ENCODE assay signal across 8 mouse cellular contexts in genomic region chr2:126676122-126676515, GRCm38 (mm10). TPM values are rescaled to one million over a fixed set of nuclear protein-coding genes. Genes with fewer than 3 reads are reported as not detected.
A peak's percentile ranks its signal among the peaks of the same experiment; 100 is the strongest.
DNase-seq lines count a peak whose midpoint lies in the region; ATAC-seq and TF ChIP-seq lines count a peak whose summit lies in the region.

Gene Gabpb1 (minus strand): TSS chr2:126676337.

- ATAC-seq in kidney, embryonic 16.5 days (ENCODE audit: low FRiP score, low TSS enrichment), result no peak
- no peak for ATAC-seq in hindbrain, embryonic 13.5 days (ENCODE audit: low FRiP score)
- no peak for ATAC-seq in liver, embryonic 15.5 days (ENCODE audit: insufficient read depth)

- H3K27ac ChIP-seq in kidney, embryonic 16.5 days (ENCODE audit: low read length), result peak within 1 kb of the TSS; percentile 100
- peak within 1 kb of the TSS; percentile 84 for H3K27ac ChIP-seq in embryonic fibroblast, embryonic 13.5 days (ENCODE audit: insufficient read depth, low read length)
- peak within 1 kb of the TSS; percentile 100 for H3K27ac ChIP-seq in hindbrain, embryonic 13.5 days
- peak within 1 kb of the TSS; percentile 96 for H3K27ac ChIP-seq in liver, embryonic 15.5 days (replicated peaks)

- WGBS in kidney, embryonic 16.5 days, result 25% methylated on average over 12 of the region's 12 CpGs
- 24% methylated on average over 12 of the region's 12 CpGs for WGBS in hindbrain, embryonic 13.5 days
- WGBS in liver, embryonic 15.5 days (ENCODE audit: insufficient replicate concordance), result 16% methylated on average over 12 of the region's 12 CpGs

- no peak for DNase-seq in kidney, postnatal 14 days
- DNase-seq in T-cell, adult 2 months (ENCODE audit: low spot score), result peak; percentile 82
- DNase-seq in frontal cortex, postnatal 36 days (ENCODE audit: low spot score in 2 of 2), result no peak
- no peak for DNase-seq in urinary bladder, postnatal 4 days (ENCODE audit: low spot score in 2 of 2)

- peak within 1 kb of the TSS; percentile 95 for H3K4me3 ChIP-seq in kidney, embryonic 16.5 days (ENCODE audit: low read length)
- H3K4me3 ChIP-seq in embryonic fibroblast, embryonic 13.5 days (ENCODE audit: insufficient read depth, low read length), result peak within 1 kb of the TSS; percentile 84
- peak within 1 kb of the TSS; percentile 96 for H3K4me3 ChIP-seq in hindbrain, embryonic 13.5 days
- peak within 1 kb of the TSS; percentile 91 for H3K4me3 ChIP-seq in liver, embryonic 15.5 days (replicated peaks)

- TF ChIP-seq POLR2A in embryonic fibroblast, embryonic 13.5 days (IDR thresholded peaks at IDR 0.05; ENCODE audit: low read depth, low read length), result no peak

- H3K4me1 ChIP-seq in kidney, embryonic 16.5 days (ENCODE audit: insufficient read depth, low read length), result peaks cover 27% of the 10 kb centered on the region
- H3K4me1 ChIP-seq in embryonic fibroblast, embryonic 13.5 days (ENCODE audit: control insufficient read depth, insufficient read depth, low read length), result peaks cover 6% of the 10 kb centered on the region
- peaks cover 43% of the 10 kb centered on the region for H3K4me1 ChIP-seq in hindbrain, embryonic 13.5 days (replicated peaks)
- peaks cover 41% of the 10 kb centered on the region for H3K4me1 ChIP-seq in liver, embryonic 15.5 days (replicated peaks)

- H3K9me3 ChIP-seq in kidney, embryonic 16.5 days (ENCODE audit: low read length), result peaks cover 3% of the 10 kb centered on the region; the same call in 1 of the 2 replicates
- no peaks in the 10 kb centered on the region for H3K9me3 ChIP-seq in hindbrain, embryonic 13.5 days
- no peaks in the 10 kb centered on the region for H3K9me3 ChIP-seq in liver, embryonic 15.5 days (replicated peaks)

- H3K36me3 ChIP-seq in kidney, embryonic 16.5 days (ENCODE audit: insufficient read depth, low read length), result peaks cover 7% of the 10 kb centered on the region; the same call in 1 of the 2 replicates
- peaks cover 9% of the 10 kb centered on the region for H3K36me3 ChIP-seq in hindbrain, embryonic 13.5 days
- 0 out of 2 replicates have a peak, but pooled peaks cover 7% of the 10 kb centered on the region for H3K36me3 ChIP-seq in liver, embryonic 15.5 days (replicated peaks)

- H3K27me3 ChIP-seq in kidney, embryonic 16.5 days (ENCODE audit: insufficient read depth, low read length), result no peaks in the 10 kb centered on the region
- H3K27me3 ChIP-seq in hindbrain, embryonic 13.5 days, result no peaks in the 10 kb centered on the region
- no peaks in the 10 kb centered on the region for H3K27me3 ChIP-seq in liver, embryonic 15.5 days

- no peak for TF ChIP-seq CTCF in embryonic fibroblast, embryonic 13.5 days (IDR thresholded peaks at IDR 0.05; ENCODE audit: borderline replicate concordance, insufficient read depth, low read length)

- peak within 1 kb of the TSS; percentile 70 for H3K4me2 ChIP-seq in kidney, embryonic 16.5 days (replicated peaks; ENCODE audit: low read depth, low read length)
- H3K4me2 ChIP-seq in hindbrain, embryonic 13.5 days, result peak within 1 kb of the TSS; percentile 72
- H3K4me2 ChIP-seq in liver, embryonic 15.5 days, result peak within 1 kb of the TSS; percentile 83

- peak within 1 kb of the TSS; percentile 100 for H3K9ac ChIP-seq in kidney, embryonic 16.5 days (replicated peaks; ENCODE audit: low read length)
- H3K9ac ChIP-seq in hindbrain, embryonic 13.5 days, result peak within 1 kb of the TSS; percentile 99
- peak within 1 kb of the TSS; percentile 98 for H3K9ac ChIP-seq in liver, embryonic 15.5 days

RNA-seq across cellular contexts. Expression of gene Gabpb1, which starts in this region (rescaled TPM):
- 58.4 and 59.3 TPM in 2 replicates for polyA plus RNA-seq in kidney, embryonic 16.5 days (2015; fragmentation: Nextera tagmentation; extraction: Ambion mirVana)
- polyA plus RNA-seq in embryonic fibroblast, embryonic 13.5 days (2011; ENCODE audit: insufficient read length, low read depth, missing spikeins), result 37.2 and 44.9 TPM in 2 replicates
- 51.7 and 52.6 TPM in 2 replicates for polyA plus RNA-seq in hindbrain, embryonic 13.5 days (2015; fragmentation: Nextera tagmentation; extraction: Ambion mirVana)
- 21.9 and 23.2 TPM in 2 replicates for polyA plus RNA-seq in liver, embryonic 15.5 days (2015; fragmentation: Nextera tagmentation; extraction: Ambion mirVana)
